Mouse (Mus musculus) lung, postnatal 14 days (tissue): Measurements from ENCODE around the gene Wfdc11.
A peak's percentile ranks its signal among the peaks of the same experiment; 100 is the strongest.
"Not testable (repeated sequence)": the region's sequence is repeated elsewhere in the genome, so short reads cannot be mapped to it uniquely, and the experiment has no call there.

ENCODE experiments used
- DNase-seq: peaks from one replicate; pipeline ENCODE4 v3.0.0; 2021

Wfdc11 gene

DNA sequence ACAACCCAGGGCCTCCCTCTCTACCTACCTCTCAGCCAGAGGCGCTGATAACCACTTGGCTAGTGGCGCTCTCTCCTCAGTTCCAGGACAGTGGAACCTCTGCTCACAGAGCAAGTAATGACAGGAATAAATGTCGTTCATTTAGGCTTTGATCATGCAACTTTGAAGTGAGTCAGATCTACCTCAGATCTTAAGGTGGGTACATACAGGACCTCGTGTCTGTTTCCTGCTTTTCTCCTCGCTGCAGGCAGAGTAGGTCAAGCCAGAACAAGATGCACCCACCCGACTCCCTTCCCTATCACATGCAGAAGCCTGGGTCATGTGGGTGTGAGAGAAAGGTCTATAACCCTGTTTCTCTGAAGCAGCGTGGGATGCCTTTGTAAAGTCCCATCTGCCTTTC is at the start of gene Wfdc11:
TSS of gene Wfdc11 (minus strand) at position 101 of the 400 bp plus-strand sequence.
- DNase-seq, result no peak

DNA sequence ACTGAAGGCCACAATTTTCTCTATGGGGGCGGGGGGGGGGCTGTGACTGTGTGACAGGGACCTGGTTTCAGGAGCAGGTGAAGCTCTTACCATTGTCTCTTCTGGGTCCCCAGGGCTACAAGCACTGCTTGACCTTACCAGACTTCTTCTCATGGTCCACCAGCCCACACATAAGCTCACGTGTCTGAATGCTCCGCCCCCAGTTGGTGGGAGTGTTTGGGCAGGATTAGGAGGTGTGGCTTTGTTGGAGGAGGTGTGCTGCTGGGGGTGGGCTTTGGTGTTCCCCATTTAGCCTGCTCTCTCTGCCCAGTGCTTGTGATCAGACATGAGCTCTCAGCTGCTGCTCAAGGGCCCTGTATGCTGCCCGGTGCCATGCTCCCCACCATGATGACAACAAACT is 49.4 kb upstream of the Wfdc11 start:
- DNase-seq, result no peak

DNA sequence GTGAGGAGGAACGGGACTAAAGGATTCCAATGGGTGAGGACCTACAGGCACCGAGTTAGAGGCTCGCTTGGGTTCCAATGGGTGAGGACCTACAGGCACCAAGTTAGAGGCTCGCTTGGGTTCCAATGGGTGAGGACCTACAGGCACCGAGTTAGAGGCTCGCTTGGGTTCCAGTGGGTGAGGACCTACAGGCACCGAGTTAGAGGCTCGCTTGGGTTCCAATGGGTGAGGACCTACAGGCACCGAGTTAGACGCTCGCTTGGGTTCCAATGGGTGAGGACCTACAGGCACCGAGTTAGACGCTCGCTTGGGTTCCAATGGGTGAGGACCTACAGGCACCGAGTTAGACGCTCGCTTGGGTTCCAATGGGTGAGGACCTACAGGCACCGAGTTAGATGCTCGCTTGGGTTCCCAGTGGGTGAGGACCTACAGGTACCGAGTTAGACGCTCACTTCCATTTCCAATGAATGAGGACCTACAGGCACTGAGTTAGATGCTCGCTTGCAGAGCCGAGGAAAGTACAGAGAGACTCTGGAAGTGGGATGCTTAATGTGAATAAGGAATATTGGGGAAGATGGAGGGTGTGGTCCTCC is 42.4 kb upstream of the Wfdc11 start:
- DNase-seq, result not testable (repeated sequence)

DNA sequence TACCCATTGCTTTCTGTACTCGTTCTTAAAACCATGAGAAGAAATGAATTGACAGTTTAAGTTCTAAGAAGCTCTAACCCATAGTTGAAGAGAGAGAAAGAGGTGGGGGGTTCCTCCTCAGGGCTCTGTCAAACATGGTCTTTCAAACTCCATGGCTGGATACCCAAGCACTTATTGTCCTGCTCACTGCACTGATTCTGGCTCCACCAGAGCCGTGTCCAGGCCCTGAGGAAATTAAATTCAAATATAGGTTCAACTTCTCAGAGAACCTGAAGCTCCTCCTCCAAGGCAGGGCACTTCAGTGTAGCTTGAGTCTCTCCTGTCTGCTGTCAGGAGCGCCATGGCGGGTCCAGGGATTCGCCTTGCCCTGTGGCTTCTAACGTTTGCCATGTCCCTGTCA is 41.1 kb upstream of the Wfdc11 start, which contains the start of gene Spint5:
TSS of gene Spint5 (plus strand) at position 301 of the 400 bp plus-strand sequence.
- no peak for DNase-seq

DNA sequence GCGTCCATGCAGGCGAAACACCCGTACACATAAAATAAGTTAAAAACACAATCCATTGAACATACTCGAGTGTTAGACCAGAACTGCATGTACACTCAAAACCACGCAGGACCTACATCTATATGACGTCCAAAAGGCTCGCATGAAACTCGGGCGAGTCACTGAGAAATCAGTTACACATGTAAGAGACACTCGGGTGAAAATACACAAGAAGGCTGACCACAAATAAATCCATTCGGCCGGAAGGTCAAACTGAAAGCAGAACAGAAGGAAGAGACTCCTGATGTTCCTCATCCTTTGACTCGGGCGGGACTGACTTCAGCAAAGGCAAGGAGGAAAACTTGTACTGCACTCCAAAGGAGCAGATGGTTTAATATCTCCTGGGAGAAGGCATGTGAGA is 32.1 kb upstream of the Wfdc11 start:
- no peak for DNase-seq

DNA sequence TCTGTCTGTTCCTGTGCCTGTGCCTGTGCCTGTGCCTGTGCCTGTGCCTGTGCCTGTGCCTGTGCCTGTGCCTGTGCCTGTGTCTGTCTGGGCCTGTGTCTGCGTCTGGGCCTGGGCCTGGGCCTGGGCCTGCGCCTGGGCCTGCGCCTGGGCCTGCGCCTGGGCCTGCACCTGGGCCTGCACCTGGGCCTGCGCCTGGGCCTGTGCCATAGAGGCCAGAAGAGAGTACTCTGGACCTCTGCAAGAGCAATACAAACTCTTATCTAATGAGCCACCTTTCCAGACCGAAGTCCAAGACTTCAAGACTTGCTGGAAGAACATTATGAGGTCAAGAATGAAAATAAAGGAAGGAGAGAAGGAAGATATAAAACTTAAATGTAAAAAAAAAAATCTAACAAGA is 31.4 kb upstream of the Wfdc11 start:
- no peak for DNase-seq

DNA sequence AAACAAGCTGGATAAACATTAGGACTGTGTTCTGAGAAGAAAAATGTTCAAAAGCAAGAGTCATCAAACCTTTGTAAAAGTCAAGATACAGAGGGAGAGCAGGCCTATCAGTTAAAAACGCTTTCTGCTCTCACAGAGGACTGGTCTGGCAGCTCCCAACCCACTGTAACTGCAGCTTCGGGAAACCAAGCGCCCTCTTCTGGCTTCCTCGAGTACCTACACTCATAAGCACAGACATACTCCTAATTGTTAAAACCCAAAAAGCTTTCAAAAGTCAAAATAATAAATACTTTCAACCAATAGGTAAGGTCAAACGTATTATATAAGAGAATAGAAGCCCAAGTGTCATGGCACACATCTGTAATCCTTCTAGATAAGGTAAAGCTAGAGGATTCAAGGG is 30.3 kb upstream of the Wfdc11 start:
- DNase-seq, result no peak

DNA sequence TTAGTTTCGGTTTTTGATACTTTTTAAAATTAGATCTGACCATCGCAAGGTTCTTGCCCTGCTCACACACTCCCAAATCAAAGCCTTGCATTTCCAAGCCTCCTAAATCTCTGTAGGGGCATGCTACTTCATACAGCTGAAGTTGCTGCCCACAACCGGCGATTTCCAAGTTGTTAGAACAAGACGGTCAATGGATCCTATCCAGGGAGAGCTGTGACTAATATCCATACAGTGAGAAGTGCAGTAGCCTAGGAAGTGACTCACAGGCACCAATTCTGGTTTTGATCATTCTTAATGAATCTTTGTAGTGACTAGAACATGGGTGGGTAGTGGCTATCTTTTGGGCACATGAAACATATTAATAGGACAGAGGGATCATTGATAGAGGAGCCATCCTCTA is 27.9 kb upstream of the Wfdc11 start:
- DNase-seq, result no peak

DNA sequence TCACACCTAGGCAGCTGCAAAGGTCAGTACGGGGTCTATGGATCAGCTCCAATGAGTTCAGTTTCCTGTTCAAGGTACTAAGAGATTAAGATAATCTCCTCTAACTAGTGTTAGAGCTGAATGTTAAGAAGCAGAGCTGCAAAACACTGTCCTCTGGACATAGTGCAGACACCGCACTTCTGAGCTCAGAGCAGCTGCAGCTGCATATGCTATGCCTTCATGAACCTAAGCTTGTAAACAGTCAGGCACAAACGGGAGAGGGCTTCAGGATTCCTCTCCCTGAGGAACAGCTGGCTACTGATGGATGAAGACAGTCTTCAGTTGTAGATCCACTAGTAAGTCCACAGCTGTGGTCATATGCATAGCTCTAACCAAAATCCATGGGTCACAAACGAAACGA is 27.1 kb upstream of the Wfdc11 start:
- no peak for DNase-seq

DNA sequence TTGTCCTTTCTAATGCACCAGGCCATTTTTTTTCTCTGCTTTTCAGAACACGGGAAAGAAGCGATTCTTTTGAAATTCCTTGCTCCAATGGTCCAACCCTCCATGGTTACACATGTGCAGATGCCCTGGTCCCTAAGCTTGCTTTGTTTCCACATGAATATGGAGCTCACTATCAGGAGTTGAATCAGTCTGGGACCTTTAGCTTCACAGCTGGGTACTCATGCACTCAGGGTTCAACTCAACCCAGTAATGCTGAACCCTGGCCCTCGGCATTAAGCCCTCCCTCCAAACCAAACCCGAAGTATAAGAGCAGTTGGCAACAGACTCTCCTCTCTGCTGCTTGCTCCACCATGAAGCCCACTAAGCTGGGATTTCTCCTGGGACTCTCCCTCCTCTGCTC is 24.3 kb upstream of the Wfdc11 start, which contains the start of gene Spint4:
TSS of gene Spint4 (plus strand) at position 301 of the 400 bp plus-strand sequence.
- no peak for DNase-seq

DNA sequence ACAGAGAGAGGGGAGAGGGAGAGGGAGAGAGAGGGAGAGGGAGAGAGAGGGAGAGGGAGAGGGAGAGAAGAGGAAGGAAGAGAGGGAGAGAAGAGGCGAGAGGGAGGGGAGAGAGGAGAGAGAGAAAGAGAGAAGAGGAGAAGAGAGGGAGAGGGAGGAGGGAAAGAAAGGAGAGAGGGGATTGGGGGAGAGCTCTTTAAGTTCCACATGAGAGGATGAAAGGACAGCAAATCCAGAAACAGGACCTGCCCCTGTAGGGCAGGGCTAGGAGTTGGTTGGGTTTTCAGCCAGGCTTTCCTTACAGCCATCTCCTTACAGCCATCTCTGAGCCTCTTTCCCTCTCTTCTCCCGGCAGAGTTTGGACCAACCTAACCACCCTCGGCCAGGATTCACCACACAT is 10.9 kb upstream of the Wfdc11 start, which contains the start of gene Wfdc13:
TSS of gene Wfdc13 (plus strand) at position 301 of the 400 bp plus-strand sequence.
- DNase-seq, result no peak

DNA sequence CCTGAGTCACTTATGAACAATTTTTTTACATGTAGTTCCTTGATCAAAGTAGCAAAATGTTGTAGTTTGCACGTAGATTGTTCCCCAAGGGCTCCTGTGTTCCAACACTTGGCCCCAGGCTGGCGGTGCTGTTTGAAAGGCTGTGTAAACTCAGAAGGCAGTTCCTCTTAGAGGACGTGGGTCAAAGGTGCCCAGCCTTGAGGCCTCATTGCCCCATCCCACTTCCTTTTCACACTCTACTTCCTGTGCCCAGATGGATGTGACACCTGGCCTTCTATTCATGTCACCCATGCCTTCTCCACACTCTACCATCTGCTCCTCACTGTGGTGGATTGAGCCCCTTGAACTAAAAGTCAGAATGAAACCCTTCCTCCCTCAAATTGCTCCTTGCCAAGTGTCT is 6.0 kb upstream of the Wfdc11 start:
- peak; percentile 46 for DNase-seq

DNA sequence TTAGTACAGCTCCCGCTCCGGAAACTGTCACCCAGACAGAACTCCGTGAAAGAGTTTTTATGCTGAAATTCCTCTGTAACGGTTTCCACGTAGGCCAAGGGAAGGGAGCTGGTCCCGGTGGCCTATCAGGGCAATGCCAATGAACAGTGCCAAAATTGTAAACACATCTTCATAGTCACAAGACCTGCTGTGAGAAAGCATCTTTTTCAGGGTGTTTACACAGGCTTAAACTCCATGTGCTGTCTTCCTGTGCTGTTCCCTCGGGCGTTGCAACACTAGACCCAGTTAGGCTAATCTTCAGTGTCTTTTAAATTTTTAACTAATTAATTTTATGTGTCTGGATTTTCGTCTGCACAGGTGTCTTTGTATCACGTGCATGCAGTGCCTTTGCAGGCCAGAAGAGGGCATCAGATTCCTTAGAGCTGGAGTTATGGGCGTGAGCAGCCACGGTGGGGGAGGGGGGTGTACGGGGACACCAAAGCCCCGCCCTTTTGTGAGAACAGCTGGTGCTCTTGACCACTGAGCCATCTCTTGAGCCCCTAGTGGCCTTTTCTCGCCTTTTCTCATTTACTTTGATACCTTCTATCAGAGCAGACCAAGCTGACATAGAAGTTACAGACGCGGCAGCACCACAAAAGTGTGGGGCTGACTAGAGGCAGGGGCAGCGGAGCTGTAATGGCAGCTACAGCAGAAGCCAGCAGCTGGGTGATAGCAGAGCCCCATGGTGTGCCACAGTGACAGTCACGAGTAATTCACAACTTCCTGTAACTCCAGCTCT is 5.2 kb upstream of the Wfdc11 start:
- DNase-seq, result peak; percentile 82

DNA sequence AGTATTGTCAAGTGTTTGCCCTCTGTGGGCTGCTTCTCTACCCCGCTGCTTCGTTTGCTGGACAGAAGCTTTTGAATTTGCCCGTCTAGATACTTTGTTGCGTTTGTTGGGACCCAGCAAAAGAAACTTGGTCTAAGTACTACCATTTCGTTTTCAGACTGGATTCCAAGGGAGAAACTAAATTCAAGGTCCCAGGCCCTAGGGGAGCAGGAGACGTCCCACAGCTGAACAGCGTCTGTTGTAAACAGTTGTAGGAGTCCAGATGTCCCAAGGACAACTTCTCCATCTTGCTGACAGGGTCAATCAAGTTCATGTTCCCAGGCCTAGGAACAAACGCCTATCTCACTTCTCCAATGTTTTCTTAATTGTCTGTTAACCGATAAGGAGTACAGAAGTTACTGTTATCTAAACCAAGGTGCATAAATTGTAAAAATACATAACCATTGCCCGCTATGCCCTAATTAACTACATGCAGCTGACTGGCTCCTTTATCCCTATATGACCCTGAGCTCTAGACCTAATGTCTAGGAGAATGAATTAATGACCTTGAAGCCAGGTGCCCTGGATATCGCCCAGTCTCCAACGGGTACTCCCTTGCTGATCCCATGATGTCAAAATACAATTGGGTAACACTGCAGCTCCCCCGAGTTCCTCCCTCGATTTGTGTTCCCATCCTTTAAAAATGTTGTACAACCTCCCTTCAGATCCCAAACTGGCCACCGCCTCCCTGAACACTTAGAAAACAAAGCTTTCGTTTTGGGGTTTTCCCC is 3.2 kb upstream of the Wfdc11 start:
- DNase-seq, result no peak

DNA sequence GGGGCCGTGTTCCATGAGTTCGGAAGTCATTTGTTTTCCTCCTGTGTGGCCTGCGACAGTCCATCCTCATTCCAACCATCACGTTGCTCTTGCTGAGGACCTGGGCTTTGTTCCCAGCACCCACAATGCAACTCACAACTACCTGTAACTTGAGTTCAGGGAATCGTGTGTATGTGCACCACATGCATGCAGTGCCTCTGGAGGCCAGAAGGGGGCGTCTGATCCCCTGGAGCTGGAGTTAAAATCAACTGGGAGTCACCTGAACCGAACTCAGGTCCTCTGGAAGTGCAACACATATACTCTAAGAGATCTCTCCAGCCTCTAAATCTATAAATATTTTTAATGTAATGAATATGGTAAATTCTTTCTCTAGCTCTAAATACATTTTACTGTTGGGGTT is 2.2 kb upstream of the Wfdc11 start:
- DNase-seq, result no peak

DNA sequence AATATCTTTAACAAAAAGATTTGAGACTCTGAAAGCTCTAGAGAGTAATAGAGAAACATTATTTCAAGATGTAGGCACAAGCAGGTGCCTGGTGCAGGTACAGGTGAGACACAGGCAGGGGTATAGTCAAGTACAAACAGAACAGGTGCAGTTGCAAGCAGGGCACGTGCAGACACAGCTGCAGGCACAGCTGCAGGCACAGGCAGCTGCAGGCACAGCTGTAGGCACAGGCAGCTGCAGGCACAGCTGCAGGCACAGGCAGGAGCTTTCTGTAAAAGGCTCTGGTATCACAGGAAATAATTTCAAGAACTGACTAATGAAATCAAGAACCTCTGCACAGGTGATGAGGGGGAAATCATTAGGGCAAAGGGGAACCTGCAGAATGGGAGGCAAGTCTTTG is 2.9 kb downstream of the Wfdc11 start:
- DNase-seq, result no peak

DNA sequence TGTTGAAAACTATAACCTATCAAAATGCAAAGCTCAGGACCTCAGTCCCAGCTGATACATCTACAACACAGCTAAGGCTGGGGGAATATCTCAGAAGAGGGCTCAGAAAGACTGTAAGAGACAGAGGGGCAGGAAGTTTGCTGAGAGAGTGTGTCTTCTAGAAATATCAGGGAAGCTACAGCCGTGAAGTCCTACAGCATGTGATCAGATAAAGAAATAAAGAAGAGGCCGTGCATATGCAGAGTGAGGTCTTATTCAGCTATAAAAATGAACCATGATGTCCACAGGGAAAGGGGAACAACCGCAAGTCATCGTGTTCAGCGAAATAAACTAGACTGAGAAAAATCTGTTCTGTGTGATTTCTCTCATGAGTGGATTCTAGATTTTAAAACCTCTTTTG is 3.6 kb downstream of the Wfdc11 start:
- no peak for DNase-seq

DNA sequence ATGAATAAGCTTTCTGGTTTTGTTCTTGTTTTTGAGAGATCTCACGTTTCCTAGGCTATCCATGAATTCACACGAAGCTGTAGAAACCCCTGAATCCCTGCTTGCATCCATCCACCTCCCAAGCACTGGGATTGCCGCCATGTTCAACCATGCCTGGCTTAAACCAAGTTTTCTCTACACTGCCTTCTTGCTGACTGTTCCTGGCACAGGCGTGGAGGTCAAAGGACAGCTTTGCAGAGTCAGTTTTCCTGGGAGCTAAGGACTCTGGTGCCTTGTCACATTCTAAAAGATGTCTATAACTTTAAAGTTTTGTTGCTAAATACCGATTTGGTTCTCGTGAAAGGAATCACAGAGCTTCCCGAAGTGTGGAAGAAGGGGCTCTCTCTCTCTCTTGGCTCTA is 9.0 kb downstream of the Wfdc11 start:
- DNase-seq, result no peak

DNA sequence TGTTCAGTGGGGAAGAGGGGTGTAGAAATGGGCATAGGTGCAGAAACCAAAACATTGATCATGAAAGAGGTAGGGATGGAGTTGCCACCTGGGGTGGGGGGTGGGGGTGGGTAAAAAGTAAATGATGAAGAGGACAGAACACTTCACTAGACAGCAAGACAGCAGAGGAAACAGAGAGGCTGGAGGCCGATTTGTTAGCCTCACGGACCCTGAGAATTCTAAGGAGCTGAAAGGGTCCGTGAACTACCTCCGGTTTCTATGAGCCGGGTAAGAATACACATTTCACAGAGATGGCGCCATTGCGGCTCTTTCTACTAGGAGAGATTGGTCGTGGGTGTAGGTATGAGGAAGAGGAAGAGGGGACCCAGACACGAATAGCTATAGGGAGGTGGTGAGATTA is 17.4 kb downstream of the Wfdc11 start, which contains the start of gene Wfdc9:
TSS of gene Wfdc9 (minus strand) at position 101 of the 400 bp plus-strand sequence.
- DNase-seq, result no peak

DNA sequence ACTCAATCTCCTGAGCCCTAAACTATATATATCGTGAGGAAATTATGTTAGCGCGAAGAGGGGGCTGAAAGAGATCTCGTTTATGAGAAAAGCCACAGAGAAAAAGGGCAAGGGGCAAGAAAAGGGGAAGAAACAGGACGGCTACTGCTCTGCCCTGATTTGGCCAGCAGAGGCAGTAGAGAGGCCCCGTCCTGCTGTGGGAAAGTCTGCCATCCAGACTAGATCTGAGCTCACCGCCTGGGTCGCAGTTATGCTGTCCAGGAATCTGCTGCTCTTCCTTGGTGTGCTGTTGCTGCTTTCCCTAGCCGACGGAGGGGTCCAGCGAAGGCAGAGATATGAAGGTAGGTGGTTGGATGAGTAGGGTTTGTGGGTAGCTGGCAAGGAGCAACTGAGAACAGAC is 18.0 kb downstream of the Wfdc11 start, which contains the start of gene Wfdc10:
TSS of gene Wfdc10 (plus strand) at position 189 of the 400 bp plus-strand sequence.
- DNase-seq, result peak; percentile 67

DNA sequence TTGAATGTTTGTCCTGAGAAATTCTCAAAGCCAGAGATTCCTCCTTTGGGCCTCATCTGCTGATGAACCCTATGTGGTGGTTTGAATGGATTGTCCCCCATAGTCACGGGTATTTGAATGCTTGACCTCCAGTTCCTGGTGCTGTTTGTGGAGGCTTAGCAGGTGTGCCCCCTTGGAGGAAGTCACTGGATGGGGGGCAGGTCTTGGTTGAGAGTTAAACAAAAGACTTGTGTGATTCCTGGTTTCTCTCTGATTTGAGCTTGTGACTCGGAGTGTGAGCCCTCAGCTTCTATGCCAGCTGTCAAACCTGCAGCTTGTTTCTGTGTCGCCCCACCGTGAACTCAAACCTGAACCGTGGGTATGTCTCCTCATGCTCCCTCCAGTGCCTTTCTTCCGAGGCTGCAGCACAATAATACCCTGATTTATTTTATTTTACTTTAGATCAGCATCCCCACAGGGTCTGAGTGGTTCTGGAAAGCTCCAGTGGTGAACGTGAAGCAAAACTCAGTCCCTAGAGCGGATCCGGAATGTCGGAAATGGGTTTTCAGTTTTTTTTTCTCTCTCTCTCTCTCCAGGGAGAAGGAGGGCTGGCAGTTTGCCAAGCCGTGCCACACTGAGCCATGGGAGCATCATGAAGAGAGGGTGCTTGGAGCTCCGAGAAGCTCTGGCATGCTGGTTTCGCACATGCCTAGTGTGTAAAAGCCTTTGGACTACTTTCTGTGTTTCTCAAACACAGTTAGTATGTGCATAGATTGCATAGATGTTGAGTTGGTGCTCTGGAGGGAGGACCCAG is 31.8 kb downstream of the Wfdc11 start:
- DNase-seq, result peak; percentile 13

DNA sequence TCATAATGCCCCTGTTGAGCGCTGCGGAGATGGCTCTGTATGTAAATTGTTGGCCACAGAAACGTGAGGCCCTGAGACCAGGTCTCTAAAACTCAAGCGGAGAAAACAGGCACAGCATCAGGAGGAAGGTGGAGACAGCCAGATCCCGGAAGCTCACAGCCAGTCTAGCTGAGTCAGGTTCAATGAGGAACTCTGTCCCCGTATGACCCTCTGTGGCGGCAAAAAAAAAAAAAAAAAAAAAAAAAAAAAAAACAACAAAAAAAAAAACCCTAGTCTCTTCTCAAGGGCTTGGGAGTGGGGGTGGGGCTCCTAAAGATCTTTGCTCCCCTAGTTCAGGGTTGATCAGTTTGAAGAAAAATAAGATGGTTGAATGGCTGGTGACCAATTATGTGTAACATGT is 32.8 kb downstream of the Wfdc11 start:
- DNase-seq, result no peak

DNA sequence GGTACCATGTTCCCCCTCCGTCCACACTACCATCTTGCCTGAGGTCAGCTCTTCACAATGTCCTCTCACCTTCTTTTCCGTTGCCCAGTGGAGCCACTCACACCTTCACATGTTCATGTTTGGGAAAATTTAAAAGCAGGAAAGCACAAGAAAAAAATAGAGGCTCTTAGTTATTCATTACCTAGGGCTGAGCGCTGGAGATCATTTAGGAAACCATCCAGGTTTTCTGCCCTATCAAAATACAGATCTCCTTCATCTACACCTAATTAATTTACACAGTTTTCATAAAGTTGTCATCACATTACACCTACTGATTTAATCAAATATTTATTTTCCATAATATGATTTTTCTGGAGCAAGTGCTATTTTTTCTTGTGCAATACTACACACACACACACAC is 35.2 kb downstream of the Wfdc11 start, which contains the start of gene Wfdc16:
TSS of gene Wfdc16 (minus strand) at position 101 of the 400 bp plus-strand sequence.
- no peak for DNase-seq
